Mouse (Mus musculus): ENCODE measurements around the gene Rapgef6. TPM values are rescaled to one million over a fixed set of nuclear protein-coding genes. Genes with fewer than 3 reads are reported as not detected.
"Not testable (repeated sequence)": the region's sequence is repeated elsewhere in the genome, so short reads cannot be mapped to it uniquely, and the experiment has no call there.

Rapgef6 gene
- polyA plus RNA-seq, 1 experiment from 2014 or later = 26.9 TPM

GRCm38 (mm10) chr11:54602764-54603163 is 80.1 kb downstream of the Rapgef6 start:
- H3K4me2 ChIP-seq (ENCODE audit: low read length); H3K27ac ChIP-seq (replicated peaks in 1 of 2; ENCODE audit: control insufficient read depth in 1 of 2, insufficient read depth in 1 of 2, low read depth in 2 of 2, low read length in 2 of 2); ATAC-seq (ENCODE audit: insufficient number of reproducible peaks, insufficient read depth, low FRiP score, low read depth); H3K9ac ChIP-seq (ENCODE audit: low read length); H3K36me3 ChIP-seq (ENCODE audit: control insufficient read depth, insufficient read depth, low read length); H3K9me3 ChIP-seq (ENCODE audit: control insufficient read depth, low read length); H3K4me1 ChIP-seq (ENCODE audit: control insufficient read depth in 2 of 2, insufficient read depth in 2 of 2, low read length in 2 of 2); H3K4me3 ChIP-seq (ENCODE audit: control insufficient read depth in 1 of 2, insufficient read depth in 1 of 2, low read depth in 1 of 2, low read length in 2 of 2); H3K27me3 ChIP-seq (ENCODE audit: control insufficient read depth, insufficient read depth, low read length): not testable (repeated sequence)
- 45% methylated on average over 1 of the region's 1 CpGs for WGBS

- Histone ChIP-seq H3K4me1 (ENCODE audit: control insufficient read depth in 2 of 2, insufficient read depth in 2 of 2, low read length in 2 of 2) (peaks cover 3 to 8% of the 10 kb centered on the region in 2 experiments), H3K4me3 (ENCODE audit: control insufficient read depth in 1 of 2, insufficient read depth in 1 of 2, low read depth in 1 of 2, low read length in 2 of 2) (no peak overlapping the region), H3K4me2 (ENCODE audit: low read length) (no peak overlapping the region), H3K36me3 (ENCODE audit: control insufficient read depth, insufficient read depth, low read length) (no peaks in the 10 kb centered on the region), H3K27me3 (ENCODE audit: control insufficient read depth, insufficient read depth, low read length) (no peaks in the 10 kb centered on the region), H3K9ac (ENCODE audit: low read length) (no peak overlapping the region), H3K27ac (replicated peaks in 1 of 2; ENCODE audit: control insufficient read depth in 1 of 2, insufficient read depth in 1 of 2, low read depth in 2 of 2, low read length in 2 of 2) (no peak overlapping the region), H3K9me3 (ENCODE audit: control insufficient read depth, low read length) (no peaks in the 10 kb centered on the region)
- no peak for ATAC-seq (ENCODE audit: insufficient number of reproducible peaks, insufficient read depth, low FRiP score, low read depth)
- WGBS = 89% methylated on average over 3 of the region's 3 CpGs
These were observed 81.8 kb downstream of the Rapgef6 start for GRCm38 (mm10) chr11:54604415-54604814.

- Histone ChIP-seq H3K27me3 (ENCODE audit: control insufficient read depth, insufficient read depth, low read length) (no peaks in the 10 kb centered on the region), H3K36me3 (ENCODE audit: control insufficient read depth, insufficient read depth, low read length) (0 out of 2 replicates have a peak, but pooled peaks cover 5% of the 10 kb centered on the region), H3K27ac (replicated peaks in 1 of 2; ENCODE audit: control insufficient read depth in 1 of 2, insufficient read depth in 1 of 2, low read depth in 2 of 2, low read length in 2 of 2) (no peak overlapping the region), H3K4me1 (ENCODE audit: control insufficient read depth in 2 of 2, insufficient read depth in 2 of 2, low read length in 2 of 2) (no peaks in the 10 kb centered on the region), H3K4me3 (ENCODE audit: control insufficient read depth in 1 of 2, insufficient read depth in 1 of 2, low read depth in 1 of 2, low read length in 2 of 2) (no peak overlapping the region), H3K4me2 (ENCODE audit: low read length) (no peak overlapping the region), H3K9ac (ENCODE audit: low read length) (no peak overlapping the region), H3K9me3 (ENCODE audit: control insufficient read depth, low read length) (no peaks in the 10 kb centered on the region)
- ATAC-seq (ENCODE audit: insufficient number of reproducible peaks, insufficient read depth, low FRiP score, low read depth) = no peak
These were observed 91.0 kb downstream of the Rapgef6 start for GRCm38 (mm10) chr11:54613628-54614027.

DNA sequence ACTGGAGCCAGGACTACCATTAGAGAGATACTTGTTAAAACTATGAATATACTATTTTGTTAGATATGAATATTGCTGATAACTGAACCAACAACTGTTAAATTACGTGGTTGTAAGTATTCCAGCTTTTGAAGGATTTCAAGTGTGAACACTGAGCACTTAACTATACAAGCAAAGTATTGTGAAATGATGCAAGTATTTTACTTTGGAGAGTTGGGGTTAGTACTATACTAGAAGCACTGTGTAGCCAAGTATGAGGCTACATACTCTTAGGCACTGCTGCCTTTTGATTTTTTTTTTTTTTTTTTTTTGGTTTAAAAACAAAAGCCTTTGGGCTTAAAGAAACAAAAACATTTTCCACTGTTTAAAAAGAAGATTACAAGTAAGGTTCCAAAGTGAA is 91.9 kb downstream of the Rapgef6 start:
- Histone ChIP-seq H3K27ac (replicated peaks in 1 of 2; ENCODE audit: control insufficient read depth in 1 of 2, insufficient read depth in 1 of 2, low read depth in 2 of 2, low read length in 2 of 2) (no peak overlapping the region), H3K27me3 (ENCODE audit: control insufficient read depth, insufficient read depth, low read length) (no peaks in the 10 kb centered on the region), H3K9me3 (ENCODE audit: control insufficient read depth, low read length) (no peaks in the 10 kb centered on the region), H3K36me3 (ENCODE audit: control insufficient read depth, insufficient read depth, low read length) (0 out of 2 replicates have a peak, but pooled peaks cover 5% of the 10 kb centered on the region), H3K4me1 (ENCODE audit: control insufficient read depth in 2 of 2, insufficient read depth in 2 of 2, low read length in 2 of 2) (no peaks in the 10 kb centered on the region), H3K4me2 (ENCODE audit: low read length) (no peak overlapping the region), H3K9ac (ENCODE audit: low read length) (no peak overlapping the region), H3K4me3 (ENCODE audit: control insufficient read depth in 1 of 2, insufficient read depth in 1 of 2, low read depth in 1 of 2, low read length in 2 of 2) (no peak overlapping the region)
- 95% methylated on average over 1 of the region's 1 CpGs for WGBS
- no peak for ATAC-seq (ENCODE audit: insufficient number of reproducible peaks, insufficient read depth, low FRiP score, low read depth)

GRCm38 (mm10) chr11:54618841-54619240 is 96.2 kb downstream of the Rapgef6 start:
- H3K4me3 ChIP-seq (ENCODE audit: control insufficient read depth in 1 of 2, insufficient read depth in 1 of 2, low read depth in 1 of 2, low read length in 2 of 2) = no peak overlapping the region
- no peaks in the 10 kb centered on the region for H3K4me1 ChIP-seq (ENCODE audit: control insufficient read depth in 2 of 2, insufficient read depth in 2 of 2, low read length in 2 of 2)
- no peak overlapping the region for H3K9ac ChIP-seq (ENCODE audit: low read length)
- no peak overlapping the region for H3K27ac ChIP-seq (replicated peaks in 1 of 2; ENCODE audit: control insufficient read depth in 1 of 2, insufficient read depth in 1 of 2, low read depth in 2 of 2, low read length in 2 of 2)
- 60% methylated on average over 2 of the region's 2 CpGs for WGBS
- H3K4me2 ChIP-seq (ENCODE audit: low read length) = no peak overlapping the region
- H3K27me3 ChIP-seq (ENCODE audit: control insufficient read depth, insufficient read depth, low read length) = no peaks in the 10 kb centered on the region
- peaks cover 8% of the 10 kb centered on the region; the same call in 1 of the 2 replicates for H3K36me3 ChIP-seq (ENCODE audit: control insufficient read depth, insufficient read depth, low read length)
- no peak for ATAC-seq (ENCODE audit: insufficient number of reproducible peaks, insufficient read depth, low FRiP score, low read depth)
- H3K9me3 ChIP-seq (ENCODE audit: control insufficient read depth, low read length) = no peaks in the 10 kb centered on the region

GRCm38 (mm10) chr11:54621725-54622124 is 99.1 kb downstream of the Rapgef6 start:
- WGBS = 94% methylated on average over 2 of the region's 2 CpGs
- no peaks in the 10 kb centered on the region for H3K4me1 ChIP-seq (ENCODE audit: control insufficient read depth in 2 of 2, insufficient read depth in 2 of 2, low read length in 2 of 2)
- no peak overlapping the region for H3K4me2 ChIP-seq (ENCODE audit: low read length)
- H3K27me3 ChIP-seq (ENCODE audit: control insufficient read depth, insufficient read depth, low read length) = no peaks in the 10 kb centered on the region
- no peaks in the 10 kb centered on the region for H3K9me3 ChIP-seq (ENCODE audit: control insufficient read depth, low read length)
- H3K4me3 ChIP-seq (ENCODE audit: control insufficient read depth in 1 of 2, insufficient read depth in 1 of 2, low read depth in 1 of 2, low read length in 2 of 2) = no peak overlapping the region
- peaks cover 8% of the 10 kb centered on the region; the same call in 1 of the 2 replicates for H3K36me3 ChIP-seq (ENCODE audit: control insufficient read depth, insufficient read depth, low read length)
- H3K27ac ChIP-seq (replicated peaks in 1 of 2; ENCODE audit: control insufficient read depth in 1 of 2, insufficient read depth in 1 of 2, low read depth in 2 of 2, low read length in 2 of 2) = no peak overlapping the region
- ATAC-seq (ENCODE audit: insufficient number of reproducible peaks, insufficient read depth, low FRiP score, low read depth) = no peak
- H3K9ac ChIP-seq (ENCODE audit: low read length) = no peak overlapping the region

DNA sequence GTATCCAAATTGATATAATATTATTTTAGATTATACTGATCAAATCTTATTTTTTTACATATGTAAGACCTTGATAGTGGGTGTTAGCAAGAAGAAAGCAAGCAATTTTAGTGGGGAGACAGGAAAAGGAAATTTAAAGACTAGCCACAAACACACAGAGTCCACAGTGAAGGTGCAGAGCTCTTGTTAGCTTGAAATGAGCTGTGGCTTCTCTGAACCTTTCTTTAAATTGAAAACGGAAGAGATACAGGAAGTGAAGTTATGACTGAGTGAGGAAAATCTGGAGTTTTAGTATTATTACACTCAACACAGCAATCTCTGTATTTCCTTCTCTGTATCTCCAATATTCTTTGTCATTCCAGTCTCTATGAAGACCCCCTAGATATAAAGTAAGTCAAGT is 104.3 kb downstream of the Rapgef6 start:
- Histone ChIP-seq H3K36me3 (ENCODE audit: control insufficient read depth, insufficient read depth, low read length) (peaks cover 28% of the 10 kb centered on the region), H3K27ac (replicated peaks in 1 of 2; ENCODE audit: control insufficient read depth in 1 of 2, insufficient read depth in 1 of 2, low read depth in 2 of 2, low read length in 2 of 2) (no peak overlapping the region), H3K27me3 (ENCODE audit: control insufficient read depth, insufficient read depth, low read length) (no peaks in the 10 kb centered on the region), H3K9me3 (ENCODE audit: control insufficient read depth, low read length) (no peaks in the 10 kb centered on the region), H3K4me2 (ENCODE audit: low read length) (no peak overlapping the region), H3K9ac (ENCODE audit: low read length) (no peak overlapping the region), H3K4me3 (ENCODE audit: control insufficient read depth in 1 of 2, insufficient read depth in 1 of 2, low read depth in 1 of 2, low read length in 2 of 2) (no peak overlapping the region), H3K4me1 (ENCODE audit: control insufficient read depth in 2 of 2, insufficient read depth in 2 of 2, low read length in 2 of 2) (no peaks in the 10 kb centered on the region)
- no peak for ATAC-seq (ENCODE audit: insufficient number of reproducible peaks, insufficient read depth, low FRiP score, low read depth)
- whole genome bisulfite sequencing = 83% methylated on average over 1 of the region's 1 CpGs

- Histone ChIP-seq H3K27ac (replicated peaks in 1 of 2; ENCODE audit: control insufficient read depth in 1 of 2, insufficient read depth in 1 of 2, low read depth in 2 of 2, low read length in 2 of 2) (no peak overlapping the region), H3K4me2 (ENCODE audit: low read length) (no peak overlapping the region), H3K27me3 (ENCODE audit: control insufficient read depth, insufficient read depth, low read length) (no peaks in the 10 kb centered on the region), H3K4me3 (ENCODE audit: control insufficient read depth in 1 of 2, insufficient read depth in 1 of 2, low read depth in 1 of 2, low read length in 2 of 2) (no peak overlapping the region), H3K9me3 (ENCODE audit: control insufficient read depth, low read length) (no peaks in the 10 kb centered on the region), H3K4me1 (ENCODE audit: control insufficient read depth in 2 of 2, insufficient read depth in 2 of 2, low read length in 2 of 2) (no peaks in the 10 kb centered on the region), H3K9ac (ENCODE audit: low read length) (no peak overlapping the region), H3K36me3 (ENCODE audit: control insufficient read depth, insufficient read depth, low read length) (peaks cover 36% of the 10 kb centered on the region)
- WGBS = 94% methylated on average over 4 of the region's 4 CpGs
- ATAC-seq (ENCODE audit: insufficient number of reproducible peaks, insufficient read depth, low FRiP score, low read depth) = no peak
These were observed 123.8 kb downstream of the Rapgef6 start for GRCm38 (mm10) chr11:54646420-54646819.

All from heart, embryonic 14.5 days (tissue).